Mouse (Mus musculus): ENCODE results near the gene Mettl1.

DNA sequence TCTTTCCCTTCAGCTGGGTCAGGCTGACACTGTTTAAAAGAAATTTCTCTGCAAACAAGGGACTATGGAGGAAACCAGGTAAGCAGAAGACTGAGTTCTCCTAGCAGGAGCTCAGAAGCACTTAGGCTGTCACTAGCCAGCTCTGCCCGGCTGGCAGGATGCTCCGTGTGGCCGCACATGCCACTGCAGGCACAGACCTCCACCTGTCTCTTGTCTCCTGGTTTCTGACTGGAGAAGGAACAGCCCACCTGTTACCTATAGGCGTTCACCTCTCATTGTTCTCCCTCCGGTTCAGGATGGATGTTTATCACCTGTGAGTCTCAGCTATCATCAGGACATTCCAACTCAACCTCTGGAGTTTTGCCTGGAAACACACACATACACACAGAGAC lies 42.7 kb downstream of the Mettl1 start:
- TF ChIP-seq CTCF (conservative IDR thresholded peaks at IDR 0.05; ENCODE audit: low read length), result no peak
- no peak for TF ChIP-seq NANOG (IDR thresholded peaks at IDR 0.05; ENCODE audit: borderline replicate concordance, low read length)
- no peak for TF ChIP-seq POU5F1 (IDR thresholded peaks at IDR 0.05; ENCODE audit: borderline replicate concordance, low read length)

All from E14TG2a.4 (cell line).